In genomic region chr7:125597083-125597482, GRCm38 (mm10) we compare ENCODE assay signal across 15 mouse cellular contexts. TPM values are rescaled to one million over a fixed set of nuclear protein-coding genes. Genes with fewer than 3 reads are reported as not detected.
DNase-seq lines count a peak whose midpoint lies in the region; ATAC-seq and TF ChIP-seq lines count a peak whose summit lies in the region.
"Had no signal": no experiment of that assay in that cellular context is flagged by ENCODE, and none has a peak within 500 bp of the region (broad histone marks: within the 10 kb centered on the region; RNA-seq: fewer than 3 reads in every experiment).

No protein-coding gene starts in this region.

- WGBS in thymus, adult 2 months = 6% methylated on average over 9 of the region's 9 CpGs

- no peaks in the 10 kb centered on the region for H3K27me3 ChIP-seq in thymus, adult 2 months (ENCODE audit: control insufficient read depth, insufficient read depth, low read length)
- H3K27me3 ChIP-seq: forebrain, embryonic 12.5 days had no signal

- TF ChIP-seq POLR2A in thymus, adult 2 months (IDR thresholded peaks at IDR 0.05; ENCODE audit: control insufficient read depth, extremely low read depth, insufficient read depth, low read length, poor library complexity) = no peak

- H3K4me3 ChIP-seq in thymus, adult 2 months (ENCODE audit: control insufficient read depth, insufficient read depth, low read length) = no peak overlapping the region
- H3K4me3 ChIP-seq: forebrain, embryonic 12.5 days; heart, adult 2 months; myocyte had no signal

- H3K36me3 ChIP-seq in thymus, adult 2 months (ENCODE audit: control insufficient read depth, insufficient read depth, low read length) = no peaks in the 10 kb centered on the region
- H3K36me3 ChIP-seq: forebrain, embryonic 12.5 days had no signal

- peak; percentile 19 for ATAC-seq in inflammation-experienced regulatory T-cells, adult 6 months
- no peak for ATAC-seq in erythroid progenitor cell, adult 5-6 weeks (replicated peaks; ENCODE audit: low FRiP score, poor library complexity, severe bottlenecking)

- peak overlapping the region; percentile 2; the same call in 1 of the 2 replicates for H3K27ac ChIP-seq in thymus, adult 2 months (ENCODE audit: control insufficient read depth, insufficient read depth, low read length)
- H3K27ac ChIP-seq: forebrain, embryonic 12.5 days; heart, adult 2 months; hindbrain, embryonic 14.5 days had no signal

- H3K4me1 ChIP-seq in thymus, adult 2 months (replicated peaks; ENCODE audit: control insufficient read depth, insufficient read depth, low read length) = peaks cover 56% of the 10 kb centered on the region
- H3K4me1 ChIP-seq: forebrain, embryonic 12.5 days had no signal

- no peak for TF ChIP-seq CTCF in thymus, adult 2 months (IDR thresholded peaks at IDR 0.05; ENCODE audit: borderline replicate concordance, control insufficient read depth, extremely low read depth, insufficient read depth, low read length, poor library complexity)

- DNase-seq in thymus, adult 2 months = no peak
- DNase-seq in thymus, postnatal 4 days = no peak
- peak; percentile 67 for DNase-seq in T-cell, adult 2 months (ENCODE audit: low spot score)
- DNase-seq in kidney, adult 8-10 months = no peak
- DNase-seq in retina, embryonic 14.5 days (ENCODE audit: low spot score) = no peak
- DNase-seq: cerebellum, adult 18-20 months; heart, adult 2 months; kidney, postnatal 4 days; lung, embryonic 14.5 days; right cerebral cortex, postnatal 25 days had no signal

RNA-seq across cellular contexts. Expression of gene Il21r, which starts 6.1 kb away (rescaled TPM):
- polyA plus RNA-seq in thymus, adult 2 months (2012; rRNA removed) = 177 and 188 TPM in 2 replicates
- 10 to 100 TPM; 68.7 to 92.3 (median 73.8) TPM for polyA plus RNA-seq in inflammation-experienced regulatory T-cells, adult 6 months (2017; shearing (Covaris generic))
- total RNA-seq in erythroid progenitor cell, adult 5-6 weeks (2015; ENCODE audit: low replicate concordance) = 1.7 and 1.8 TPM in 2 replicates
- 2.2 and 2.7 TPM in 2 replicates for total RNA-seq in erythroid progenitor cell, adult 5-6 weeks (2017; ENCODE audit: low replicate concordance)

RNA-seq across cellular contexts. Expression of gene Il4ra, which starts 45.2 kb away (rescaled TPM):
- polyA plus RNA-seq in thymus, adult 2 months (2012; rRNA removed) = 141 and 189 TPM in 2 replicates
- polyA plus RNA-seq in inflammation-experienced regulatory T-cells, adult 6 months (2017; shearing (Covaris generic)) = 10 to 100 TPM; 37.9 to 62.8 (median 54.6) TPM
- total RNA-seq in erythroid progenitor cell, adult 5-6 weeks (2015; ENCODE audit: low replicate concordance) = 0.84 and 2.2 TPM in 2 replicates
- 3.3 and 5.7 TPM in 2 replicates for total RNA-seq in erythroid progenitor cell, adult 5-6 weeks (2017; ENCODE audit: low replicate concordance)
